Mouse (Mus musculus): Measurements from ENCODE around the gene Actn4. TPM values are rescaled to one million over a fixed set of nuclear protein-coding genes. Genes with fewer than 3 reads are reported as not detected.
A peak's percentile ranks its signal among the peaks of the same experiment; 100 is the strongest.

The Actn4 gene
- polyA plus RNA-seq, 1 experiment from 2014 or later, result 101 TPM

- Histone ChIP-seq H3K9ac (ENCODE audit: low read length) (no peak overlapping the region), H3K27me3 (replicated peaks; ENCODE audit: control insufficient read depth, insufficient read depth, low read length) (no peaks in the 10 kb centered on the region), H3K9me3 (replicated peaks; ENCODE audit: control insufficient read depth, low read length) (no peaks in the 10 kb centered on the region), H3K4me1 (ENCODE audit: control insufficient read depth, insufficient read depth, low read length) (peaks cover 22% of the 10 kb centered on the region), H3K4me3 (ENCODE audit: low read depth, low read length) (no peak overlapping the region), H3K4me2 (ENCODE audit: low read length) (no peak overlapping the region), H3K27ac (ENCODE audit: low read depth, low read length) (peak overlapping the region; percentile 29), H3K36me3 (ENCODE audit: control insufficient read depth, insufficient read depth, low read length) (peaks cover 62% of the 10 kb centered on the region)
- ATAC-seq (peak; percentile 46; the same call in 1 of the 2 replicates), DNase-seq (ENCODE audit: low spot score) (peak; percentile 75)
- WGBS, result 65% methylated on average over 10 of the region's 10 CpGs
Measured at GRCm38 (mm10) chr7:28917503-28918426, 44.4 kb downstream of the Actn4 start.

- H3K4me3 ChIP-seq (ENCODE audit: low read depth, low read length), result no peak overlapping the region
- H3K36me3 ChIP-seq (ENCODE audit: control insufficient read depth, insufficient read depth, low read length), result peaks cover 75% of the 10 kb centered on the region
- H3K4me2 ChIP-seq (ENCODE audit: low read length), result no peak overlapping the region
- no peak overlapping the region for H3K9ac ChIP-seq (ENCODE audit: low read length)
- no peaks in the 10 kb centered on the region for H3K9me3 ChIP-seq (replicated peaks; ENCODE audit: control insufficient read depth, low read length)
- H3K27ac ChIP-seq (ENCODE audit: low read depth, low read length), result no peak overlapping the region
- DNase-seq (ENCODE audit: low spot score), result no peak
- peaks cover 22% of the 10 kb centered on the region for H3K4me1 ChIP-seq (ENCODE audit: control insufficient read depth, insufficient read depth, low read length)
- no peak for ATAC-seq
- no peaks in the 10 kb centered on the region for H3K27me3 ChIP-seq (replicated peaks; ENCODE audit: control insufficient read depth, insufficient read depth, low read length)
Measured at GRCm38 (mm10) chr7:28916491-28916890, 45.6 kb downstream of the Actn4 start.

GRCm38 (mm10) chr7:28913171-28913570 is 49.0 kb downstream of the Actn4 start:
- Histone ChIP-seq H3K27me3 (replicated peaks; ENCODE audit: control insufficient read depth, insufficient read depth, low read length) (no peaks in the 10 kb centered on the region), H3K4me2 (ENCODE audit: low read length) (no peak overlapping the region), H3K4me1 (ENCODE audit: control insufficient read depth, insufficient read depth, low read length) (peaks cover 2% of the 10 kb centered on the region), H3K9me3 (replicated peaks; ENCODE audit: control insufficient read depth, low read length) (no peaks in the 10 kb centered on the region), H3K27ac (ENCODE audit: low read depth, low read length) (no peak overlapping the region), H3K4me3 (ENCODE audit: low read depth, low read length) (no peak overlapping the region), H3K36me3 (ENCODE audit: control insufficient read depth, insufficient read depth, low read length) (peaks cover 96% of the 10 kb centered on the region), H3K9ac (ENCODE audit: low read length) (no peak overlapping the region)
- 92% methylated on average over 11 of the region's 11 CpGs for WGBS
- no peak for ATAC-seq
- DNase-seq (ENCODE audit: low spot score), result no peak

- Histone ChIP-seq H3K9me3 (replicated peaks; ENCODE audit: control insufficient read depth, low read length) (no peaks in the 10 kb centered on the region), H3K4me3 (ENCODE audit: low read depth, low read length) (no peak overlapping the region), H3K27ac (ENCODE audit: low read depth, low read length) (no peak overlapping the region), H3K4me1 (ENCODE audit: control insufficient read depth, insufficient read depth, low read length) (no peaks in the 10 kb centered on the region), H3K27me3 (replicated peaks; ENCODE audit: control insufficient read depth, insufficient read depth, low read length) (no peaks in the 10 kb centered on the region), H3K9ac (ENCODE audit: low read length) (no peak overlapping the region), H3K4me2 (ENCODE audit: low read length) (no peak overlapping the region), H3K36me3 (ENCODE audit: control insufficient read depth, insufficient read depth, low read length) (peaks cover 97% of the 10 kb centered on the region)
- DNase-seq (ENCODE audit: low spot score) (no peak), ATAC-seq (no peak)
- WGBS, result 90% methylated on average over 4 of the region's 4 CpGs
Measured at GRCm38 (mm10) chr7:28911632-28912031, 50.5 kb downstream of the Actn4 start.

GRCm38 (mm10) chr7:28907195-28907594 is 54.9 kb downstream of the Actn4 start:
- DNase-seq (ENCODE audit: low spot score), result no peak
- H3K4me2 ChIP-seq (ENCODE audit: low read length), result no peak overlapping the region
- H3K36me3 ChIP-seq (ENCODE audit: control insufficient read depth, insufficient read depth, low read length), result peaks cover 97% of the 10 kb centered on the region
- no peaks in the 10 kb centered on the region for H3K4me1 ChIP-seq (ENCODE audit: control insufficient read depth, insufficient read depth, low read length)
- H3K27ac ChIP-seq (ENCODE audit: low read depth, low read length), result no peak overlapping the region
- H3K27me3 ChIP-seq (replicated peaks; ENCODE audit: control insufficient read depth, insufficient read depth, low read length), result no peaks in the 10 kb centered on the region
- H3K9me3 ChIP-seq (replicated peaks; ENCODE audit: control insufficient read depth, low read length), result no peaks in the 10 kb centered on the region
- no peak overlapping the region for H3K4me3 ChIP-seq (ENCODE audit: low read depth, low read length)
- ATAC-seq, result no peak
- 92% methylated on average over 5 of the region's 5 CpGs for WGBS
- H3K9ac ChIP-seq (ENCODE audit: low read length), result no peak overlapping the region

- Histone ChIP-seq H3K9ac (ENCODE audit: low read length) (no peak overlapping the region), H3K9me3 (replicated peaks; ENCODE audit: control insufficient read depth, low read length) (no peaks in the 10 kb centered on the region), H3K27ac (ENCODE audit: low read depth, low read length) (no peak overlapping the region), H3K4me2 (ENCODE audit: low read length) (no peak overlapping the region), H3K36me3 (ENCODE audit: control insufficient read depth, insufficient read depth, low read length) (peaks cover 97% of the 10 kb centered on the region), H3K27me3 (replicated peaks; ENCODE audit: control insufficient read depth, insufficient read depth, low read length) (no peaks in the 10 kb centered on the region), H3K4me3 (ENCODE audit: low read depth, low read length) (no peak overlapping the region), H3K4me1 (ENCODE audit: control insufficient read depth, insufficient read depth, low read length) (no peaks in the 10 kb centered on the region)
- WGBS, result 91% methylated on average over 10 of the region's 10 CpGs
- no peak for ATAC-seq
- DNase-seq (ENCODE audit: low spot score), result no peak
Measured at GRCm38 (mm10) chr7:28903778-28904177, 58.4 kb downstream of the Actn4 start.

GRCm38 (mm10) chr7:28902809-28903208 is 59.3 kb downstream of the Actn4 start:
- peaks cover 99% of the 10 kb centered on the region for H3K36me3 ChIP-seq (ENCODE audit: control insufficient read depth, insufficient read depth, low read length)
- H3K4me2 ChIP-seq (ENCODE audit: low read length), result no peak overlapping the region
- H3K4me3 ChIP-seq (ENCODE audit: low read depth, low read length), result no peak overlapping the region
- no peaks in the 10 kb centered on the region for H3K9me3 ChIP-seq (replicated peaks; ENCODE audit: control insufficient read depth, low read length)
- no peaks in the 10 kb centered on the region for H3K27me3 ChIP-seq (replicated peaks; ENCODE audit: control insufficient read depth, insufficient read depth, low read length)
- ATAC-seq, result no peak
- 95% methylated on average over 3 of the region's 3 CpGs for WGBS
- no peaks in the 10 kb centered on the region for H3K4me1 ChIP-seq (ENCODE audit: control insufficient read depth, insufficient read depth, low read length)
- H3K27ac ChIP-seq (ENCODE audit: low read depth, low read length), result no peak overlapping the region
- H3K9ac ChIP-seq (ENCODE audit: low read length), result no peak overlapping the region
- DNase-seq (ENCODE audit: low spot score), result no peak

- ATAC-seq (no peak), DNase-seq (ENCODE audit: low spot score) (no peak)
- no peaks in the 10 kb centered on the region for H3K27me3 ChIP-seq (replicated peaks; ENCODE audit: control insufficient read depth, insufficient read depth, low read length)
- H3K4me1 ChIP-seq (ENCODE audit: control insufficient read depth, insufficient read depth, low read length), result no peaks in the 10 kb centered on the region
- 93% methylated on average over 6 of the region's 6 CpGs for WGBS
- H3K4me3 ChIP-seq (ENCODE audit: low read depth, low read length), result no peak overlapping the region
- no peak overlapping the region for H3K9ac ChIP-seq (ENCODE audit: low read length)
- H3K27ac ChIP-seq (ENCODE audit: low read depth, low read length), result no peak overlapping the region
- no peak overlapping the region for H3K4me2 ChIP-seq (ENCODE audit: low read length)
- peaks cover 99% of the 10 kb centered on the region for H3K36me3 ChIP-seq (ENCODE audit: control insufficient read depth, insufficient read depth, low read length)
- H3K9me3 ChIP-seq (replicated peaks; ENCODE audit: control insufficient read depth, low read length), result no peaks in the 10 kb centered on the region
Measured at GRCm38 (mm10) chr7:28902180-28902579, 60.0 kb downstream of the Actn4 start.
